ENCODE assay signal across 21 mouse cellular contexts in the genomic region with DNA sequence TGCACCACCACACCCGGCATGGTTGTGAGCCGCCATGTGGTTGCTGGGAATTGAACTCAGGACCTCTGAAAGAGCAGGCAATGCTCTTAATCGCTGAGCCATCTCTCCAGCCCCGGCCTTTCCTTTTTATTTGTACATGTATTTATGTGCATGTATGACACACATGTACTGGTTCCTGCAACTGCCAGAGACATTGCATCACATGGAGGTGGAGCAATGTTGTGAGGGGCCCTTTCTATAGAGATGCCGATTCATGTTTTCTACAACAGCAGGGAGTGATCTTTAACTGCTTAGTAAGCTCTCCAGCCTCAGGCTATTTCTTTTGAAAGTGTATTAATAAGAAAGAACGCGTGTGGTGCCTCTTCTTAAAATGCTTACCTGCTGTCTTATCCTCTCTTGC. TPM values are rescaled to one million over a fixed set of nuclear protein-coding genes. Genes with fewer than 3 reads are reported as not detected.
DNase-seq lines count a peak whose midpoint lies in the region; ATAC-seq and TF ChIP-seq lines count a peak whose summit lies in the region.
"Had no signal": no experiment of that assay in that cellular context is flagged by ENCODE, and none has a peak within 500 bp of the region (broad histone marks: within the 10 kb centered on the region; RNA-seq: fewer than 3 reads in every experiment).

No protein-coding gene starts in this region.

- TF ChIP-seq EP300 in CH12.LX (IDR thresholded peaks at IDR 0.05; ENCODE audit: low read length), result no peak

- H3K79me2 ChIP-seq in CH12.LX (replicated peaks; ENCODE audit: control insufficient read depth, extremely low read depth, insufficient read depth, poor library complexity, severe bottlenecking), result peaks cover 4% of the 10 kb centered on the region

- peaks cover 3% of the 10 kb centered on the region; the same call in 1 of the 2 replicates for H3K4me1 ChIP-seq in heart, embryonic 12.5 days (replicated peaks)
- H3K4me1 ChIP-seq in CH12.LX (ENCODE audit: control insufficient read depth in 1 of 2, insufficient read depth in 2 of 2), result peaks cover 0 to 6% of the 10 kb centered on the region in 2 experiments; a peak in 1 of 4 replicates
- H3K4me1 ChIP-seq: embryonic facial prominence, embryonic 15.5 days; forebrain, embryonic 10.5 days; hindbrain, embryonic 15.5 days had no signal

- no peak overlapping the region for H3K27ac ChIP-seq in heart, embryonic 12.5 days (ENCODE audit: poor library complexity, severe bottlenecking)
- no peak overlapping the region for H3K27ac ChIP-seq in CH12.LX (ENCODE audit: insufficient read depth, low read depth)
- no peak overlapping the region for H3K27ac ChIP-seq in left cerebral cortex, adult 2 months
- H3K27ac ChIP-seq in gastrocnemius, adult 2 months, result no peak overlapping the region
- H3K27ac ChIP-seq: embryonic facial prominence, embryonic 15.5 days; forebrain, embryonic 10.5 days; heart, adult 2 months; heart, embryonic 13.5 days; hindbrain, embryonic 15.5 days had no signal

- no peak for TF ChIP-seq CTCF in CH12.LX (conservative IDR thresholded peaks at IDR 0.05 in 1 of 2, IDR thresholded peaks at IDR 0.05 in 1 of 2; ENCODE audit: low read depth in 2 of 2, low read length in 2 of 2)
- TF ChIP-seq CTCF in left cerebral cortex, adult 2 months (IDR thresholded peaks at IDR 0.05), result no peak
- TF ChIP-seq CTCF in gastrocnemius, adult 2 months (IDR thresholded peaks at IDR 0.05), result no peak

- in situ Hi-C loops in CH12.LX (cut with MboI; ENCODE audit: low pct_ligation_motif_present, low pct_unique_long_range_greater_than_20kb, low sequenced_read_pairs), result no loop called here

- no peaks in the 10 kb centered on the region for H3K27me3 ChIP-seq in heart, embryonic 12.5 days (replicated peaks)
- no peaks in the 10 kb centered on the region for H3K27me3 ChIP-seq in CH12.LX (replicated peaks)
- H3K27me3 ChIP-seq: embryonic facial prominence, embryonic 15.5 days; heart, embryonic 13.5 days; hindbrain, embryonic 15.5 days had no signal

- 91% methylated on average over 7 of the region's 7 CpGs for WGBS in heart, embryonic 12.5 days

- H3K4me3 ChIP-seq in heart, embryonic 12.5 days, result no peak overlapping the region
- no peak overlapping the region for H3K4me3 ChIP-seq in CH12.LX (replicated peaks in 1 of 3; ENCODE audit: low read depth in 2 of 3, low read length in 2 of 3, poor library complexity in 1 of 3)
- H3K4me3 ChIP-seq in left cerebral cortex, adult 2 months, result no peak overlapping the region
- H3K4me3 ChIP-seq in gastrocnemius, adult 2 months, result no peak overlapping the region
- H3K4me3 ChIP-seq: embryonic facial prominence, embryonic 15.5 days; erythroblast, embryonic 14.5 days; forebrain, embryonic 10.5 days; heart, adult 2 months; heart, embryonic 13.5 days; hindbrain, embryonic 15.5 days had no signal

- H3K36me3 ChIP-seq in heart, embryonic 12.5 days, result peaks cover 66% of the 10 kb centered on the region
- H3K36me3 ChIP-seq in CH12.LX (replicated peaks in 1 of 2; ENCODE audit: control insufficient read depth in 1 of 2, insufficient read depth in 1 of 2, low read length in 1 of 2), result peaks cover 51 to 87% of the 10 kb centered on the region in 2 experiments

- dilution Hi-C loops in CH12.LX (cut with MboI; ENCODE audit: extremely low pct_ligation_motif_present, extremely low pct_unique_long_range_greater_than_20kb, low sequenced_read_pairs), result no loop called here

- no peak for TF ChIP-seq RAD21 in CH12.LX (IDR thresholded peaks at IDR 0.05; ENCODE audit: low read depth, low read length)

- H3K9ac ChIP-seq in heart, embryonic 12.5 days, result no peak overlapping the region
- H3K9ac ChIP-seq in CH12.LX (ENCODE audit: insufficient read depth, low read depth), result no peak overlapping the region
- H3K9ac ChIP-seq: embryonic facial prominence, embryonic 15.5 days; heart, embryonic 13.5 days; hindbrain, embryonic 15.5 days had no signal

- H3K9me3 ChIP-seq in heart, embryonic 12.5 days (replicated peaks), result no peaks in the 10 kb centered on the region
- H3K9me3 ChIP-seq in CH12.LX (replicated peaks; ENCODE audit: low read length), result no peaks in the 10 kb centered on the region
- H3K9me3 ChIP-seq: embryonic facial prominence, embryonic 15.5 days; forebrain, embryonic 10.5 days; heart, embryonic 13.5 days; hindbrain, embryonic 15.5 days had no signal

- intact Hi-C loops in left cerebral cortex, adult 2 months (cut with DNase I), result no loop called here
- intact Hi-C loops in gastrocnemius, adult 2 months (cut with DNase I), result no loop called here

- no peak for ATAC-seq in heart, embryonic 12.5 days (ENCODE audit: insufficient number of reproducible peaks, low FRiP score)
- ATAC-seq in megakaryocyte, adult 5-6 weeks (ENCODE audit: poor library complexity, severe bottlenecking), result peak; percentile 59
- ATAC-seq: forebrain, embryonic 14.5 days; intestine, embryonic 16.5 days had no signal

- TF ChIP-seq POLR2A in CH12.LX (IDR thresholded peaks at IDR 0.05; ENCODE audit: low read depth, low read length), result no peak

- H3K4me2 ChIP-seq in heart, embryonic 12.5 days, result no peak overlapping the region
- no peak overlapping the region for H3K4me2 ChIP-seq in CH12.LX (ENCODE audit: insufficient read depth, low read depth, poor library complexity, severe bottlenecking)
- H3K4me2 ChIP-seq: embryonic facial prominence, embryonic 15.5 days; heart, embryonic 13.5 days; hindbrain, embryonic 15.5 days had no signal

- peak; percentile 51 for DNase-seq in heart, adult 11 months
- DNase-seq in CH12.LX (ENCODE audit: extremely low read depth), result peak; percentile 32
- no peak for DNase-seq in left cerebral cortex, adult 2 months (ENCODE audit: extremely low spot score in 1 of 2, low spot score in 2 of 2)
- no peak for DNase-seq in gastrocnemius, adult 2 months
- no peak for DNase-seq in ovary, postnatal 14 days (ENCODE audit: low spot score)
- DNase-seq: adrenal gland, postnatal 14 days; cerebellum, adult 2 months; cerebellum, postnatal 10 days; embryo, embryonic 11 days; gastrocnemius, postnatal 36 days; heart, adult 2 months; heart, postnatal 36 days had no signal

TF ChIP-seq in CH12.LX, 34 proteins besides CTCF, POLR2A, EP300 and RAD21:
- no peak for TF ChIP-seq ZC3H11A (IDR thresholded peaks at IDR 0.05; ENCODE audit: low read depth, low read length)
- TF ChIP-seq MYC (IDR thresholded peaks at IDR 0.05; ENCODE audit: low read depth, low read length), result peak; percentile 20; the same call in 1 of the 2 replicates

RNA-seq across cellular contexts. Expression of a gene that starts 49.6 kb away (rescaled TPM):
- polyA plus RNA-seq in heart, embryonic 12.5 days (2016; fragmentation: Nextera tagmentation; extraction: Ambion mirVana), result 69.2 and 73.6 TPM in 2 replicates
- total RNA-seq in CH12.LX (2012; rRNA removed), result 21.2 and 21.3 TPM in 2 replicates
- total RNA-seq in CH12.LX (2014; rRNA removed), result 7.2 and 10.2 TPM in 2 replicates
- polyA plus RNA-seq in CH12.LX (2012; ENCODE audit: insufficient read length, low read depth), result 24.6 and 29.7 TPM in 2 replicates
- total RNA-seq in megakaryocyte, adult 5-6 weeks (2015), result 148 and 158 TPM in 2 replicates
- total RNA-seq in megakaryocyte, adult 5-6 weeks (2017), result 63.3 and 69.2 TPM in 2 replicates
- total RNA-seq in left cerebral cortex, adult 2 months (2021), result 100 to 1,000 TPM; 101 to 102 TPM
- 10 to 100 TPM; 26.4 to 28.4 TPM for total RNA-seq in gastrocnemius, adult 2 months (2021)

Comparison
In these comparisons a context has a peak if more than half of its experiments do, and no peak if none do; other contexts are left out.
1. DNase-seq: peak in heart, adult 11 months (single experiment) and CH12.LX (single experiment); none in left cerebral cortex, adult 2 months (0 of 2), gastrocnemius, adult 2 months (single experiment) and ovary, postnatal 14 days (single experiment).